Mouse (Mus musculus) limb, embryonic 10.5 days (tissue): ENCODE results near the gene Vps41. TPM values are rescaled to one million over a fixed set of nuclear protein-coding genes. Genes with fewer than 3 reads are reported as not detected.
A peak's percentile ranks its signal among the peaks of the same experiment; 100 is the strongest.

Source experiments
- DNase-seq: peaks from one replicate; pipeline ENCODE4 v3.0.0-alpha.2; 2017; ENCODE audit warnings: low spot score
- H3K27ac ChIP-seq: fragments of 300-500 bp; sonication (generic); 2 replicates; pipeline ENCODE4 v1.5.1; 2016; ENCODE audit warnings: mild to moderate bottlenecking
- H3K27me3 ChIP-seq: fragments of 300-500 bp; sonication (generic); 2 replicates; pipeline ENCODE4 v1.6.1; 2016; ENCODE audit warnings: low read depth, mild to moderate bottlenecking; ENCODE audit not compliant: poor library complexity, severe bottlenecking
- H3K36me3 ChIP-seq: fragments of 300-500 bp; sonication (generic); 2 replicates; pipeline ENCODE4 v1.6.1; 2016; ENCODE audit warnings: mild to moderate bottlenecking, moderate library complexity
- H3K4me1 ChIP-seq: fragments of 300-500 bp; sonication (generic); 2 replicates; pipeline ENCODE4 v1.6.1; 2016
- H3K4me3 ChIP-seq: fragments of 300-500 bp; sonication (generic); 2 replicates; pipeline ENCODE4 v1.5.1; 2016; ENCODE audit warnings: mild to moderate bottlenecking, moderate library complexity
- H3K9me3 ChIP-seq: fragments of 300-500 bp; sonication (generic); replicated peaks from 2 replicates; pipeline ENCODE4 v1.6.1; 2016; ENCODE audit warnings: mild to moderate bottlenecking
- WGBS: fragments of 180-500 bp; shearing (Covaris S2); methylation state at CpG from one replicate; pipeline ENCODE4 v1.1.7; 2016; 5-methylcytosine and 5-hydroxymethylcytosine counted together
- polyA plus RNA-seq: library from polyadenylated mRNA; unstranded; fragments of >200 nt; fragmentation: Nextera tagmentation; extraction: Ambion mirVana; gene quantifications from 2 replicates; pipeline ENCODE4 v1.2.1, GENCODE M21; 2016

Vps41 gene
- polyA plus RNA-seq, 1 experiment from 2014 or later = 62.0 TPM

- no peak overlapping the region for H3K4me3 ChIP-seq
- peaks cover 5% of the 10 kb centered on the region; the same call in 1 of the 2 replicates for H3K36me3 ChIP-seq
- WGBS = 81% methylated on average over 4 of the region's 4 CpGs
- no peak for DNase-seq
- H3K27me3 ChIP-seq = no peaks in the 10 kb centered on the region
- no peak overlapping the region for H3K27ac ChIP-seq
- H3K9me3 ChIP-seq = no peaks in the 10 kb centered on the region
- H3K4me1 ChIP-seq = no peaks in the 10 kb centered on the region
Measured at GRCm38 (mm10) chr13:18809465-18809864, 92.4 kb downstream of the Vps41 start.

- 24% methylated on average over 11 of the region's 11 CpGs for WGBS
- peaks cover 9% of the 10 kb centered on the region; the same call in 1 of the 2 replicates for H3K36me3 ChIP-seq
- no peak overlapping the region for H3K27ac ChIP-seq
- no peak overlapping the region for H3K4me3 ChIP-seq
- no peaks in the 10 kb centered on the region for H3K27me3 ChIP-seq
- H3K9me3 ChIP-seq = no peaks in the 10 kb centered on the region
- DNase-seq = peak; percentile 83
- H3K4me1 ChIP-seq = no peaks in the 10 kb centered on the region
Measured at GRCm38 (mm10) chr13:18809978-18810675, 93.0 kb downstream of the Vps41 start.

GRCm38 (mm10) chr13:18824420-18825123, 107.5 kb downstream of the Vps41 start:
- no peak overlapping the region for H3K27ac ChIP-seq
- 89% methylated on average over 10 of the region's 10 CpGs for WGBS

GRCm38 (mm10) chr13:18827029-18827428, 109.9 kb downstream of the Vps41 start:
- DNase-seq = no peak
- Histone ChIP-seq H3K27ac (no peak overlapping the region), H3K4me1 (no peaks in the 10 kb centered on the region), H3K9me3 (no peaks in the 10 kb centered on the region), H3K36me3 (peaks cover 5% of the 10 kb centered on the region; the same call in 1 of the 2 replicates), H3K4me3 (no peak overlapping the region), H3K27me3 (no peaks in the 10 kb centered on the region)
- WGBS = 94% methylated on average over 10 of the region's 10 CpGs

More at GRCm38 (mm10) chr13:18824420-18825123, 107.5 kb downstream of the Vps41 start:
- DNase-seq = no peak
- H3K36me3 ChIP-seq = peaks cover 5% of the 10 kb centered on the region; the same call in 1 of the 2 replicates
- no peaks in the 10 kb centered on the region for H3K4me1 ChIP-seq
- no peak overlapping the region for H3K4me3 ChIP-seq
- H3K9me3 ChIP-seq = no peaks in the 10 kb centered on the region
- H3K27me3 ChIP-seq = no peaks in the 10 kb centered on the region

- Histone ChIP-seq H3K27ac (no peak overlapping the region), H3K4me3 (no peak overlapping the region), H3K36me3 (peaks cover 5% of the 10 kb centered on the region; the same call in 1 of the 2 replicates), H3K27me3 (no peaks in the 10 kb centered on the region), H3K4me1 (no peaks in the 10 kb centered on the region), H3K9me3 (no peaks in the 10 kb centered on the region)
- WGBS = 86% methylated on average over 3 of the region's 3 CpGs
- no peak for DNase-seq
Measured at GRCm38 (mm10) chr13:18830486-18830885, 113.4 kb downstream of the Vps41 start.

GRCm38 (mm10) chr13:18839231-18839630, 122.1 kb downstream of the Vps41 start:
- H3K27me3 ChIP-seq = no peaks in the 10 kb centered on the region
- H3K4me1 ChIP-seq = no peaks in the 10 kb centered on the region
- WGBS = 93% methylated on average over 4 of the region's 4 CpGs
- no peak overlapping the region for H3K27ac ChIP-seq
- no peaks in the 10 kb centered on the region for H3K9me3 ChIP-seq
- no peaks in the 10 kb centered on the region for H3K36me3 ChIP-seq
- no peak for DNase-seq
- H3K4me3 ChIP-seq = no peak overlapping the region

- no peak for DNase-seq
- Histone ChIP-seq H3K27ac (no peak overlapping the region), H3K36me3 (0 out of 2 replicates have a peak, but pooled peaks cover under 1% of the 10 kb centered on the region), H3K9me3 (no peaks in the 10 kb centered on the region), H3K4me1 (no peaks in the 10 kb centered on the region), H3K4me3 (no peak overlapping the region), H3K27me3 (no peaks in the 10 kb centered on the region)
- WGBS = 45% methylated on average over 4 of the region's 4 CpGs
Measured at GRCm38 (mm10) chr13:18840366-18840765, 123.3 kb downstream of the Vps41 start.

- Histone ChIP-seq H3K4me3 (no peak overlapping the region), H3K36me3 (0 out of 2 replicates have a peak, but pooled peaks cover 6% of the 10 kb centered on the region), H3K4me1 (no peaks in the 10 kb centered on the region), H3K9me3 (no peaks in the 10 kb centered on the region), H3K27ac (no peak overlapping the region), H3K27me3 (no peaks in the 10 kb centered on the region)
- WGBS = 84% methylated on average over 2 of the region's 2 CpGs
- no peak for DNase-seq
Measured at GRCm38 (mm10) chr13:18841019-18841418, 123.9 kb downstream of the Vps41 start.

GRCm38 (mm10) chr13:18841752-18842282, 124.7 kb downstream of the Vps41 start:
- 93% methylated on average over 6 of the region's 6 CpGs for WGBS
- DNase-seq = no peak
- Histone ChIP-seq H3K36me3 (peaks cover 11% of the 10 kb centered on the region), H3K27me3 (no peaks in the 10 kb centered on the region), H3K9me3 (no peaks in the 10 kb centered on the region), H3K4me1 (no peaks in the 10 kb centered on the region), H3K27ac (no peak overlapping the region), H3K4me3 (no peak overlapping the region)

- H3K27ac ChIP-seq = no peak overlapping the region
- peaks cover 11% of the 10 kb centered on the region for H3K36me3 ChIP-seq
- no peak for DNase-seq
- H3K4me3 ChIP-seq = no peak overlapping the region
- WGBS = 90% methylated on average over 4 of the region's 4 CpGs
- H3K27me3 ChIP-seq = no peaks in the 10 kb centered on the region
- no peaks in the 10 kb centered on the region for H3K4me1 ChIP-seq
- H3K9me3 ChIP-seq = no peaks in the 10 kb centered on the region
Measured at GRCm38 (mm10) chr13:18842556-18842955, 125.5 kb downstream of the Vps41 start.

GRCm38 (mm10) chr13:18843546-18843945, 126.5 kb downstream of the Vps41 start:
- Histone ChIP-seq H3K4me3 (no peak overlapping the region), H3K27me3 (no peaks in the 10 kb centered on the region), H3K9me3 (no peaks in the 10 kb centered on the region), H3K27ac (no peak overlapping the region), H3K4me1 (no peaks in the 10 kb centered on the region), H3K36me3 (peaks cover 12% of the 10 kb centered on the region)
- no peak for DNase-seq
- 90% methylated on average over 1 of the region's 1 CpGs for WGBS

- WGBS = 82% methylated on average over 3 of the region's 3 CpGs
- Histone ChIP-seq H3K4me3 (no peak overlapping the region), H3K36me3 (peaks cover 16% of the 10 kb centered on the region), H3K9me3 (no peaks in the 10 kb centered on the region), H3K27ac (no peak overlapping the region), H3K27me3 (no peaks in the 10 kb centered on the region), H3K4me1 (no peaks in the 10 kb centered on the region)
- no peak for DNase-seq
Measured at GRCm38 (mm10) chr13:18847386-18847785, 130.3 kb downstream of the Vps41 start.

- Histone ChIP-seq H3K27me3 (no peaks in the 10 kb centered on the region), H3K4me3 (no peak overlapping the region), H3K4me1 (no peaks in the 10 kb centered on the region), H3K27ac (no peak overlapping the region), H3K9me3 (no peaks in the 10 kb centered on the region), H3K36me3 (peaks cover 16% of the 10 kb centered on the region)
- no peak for DNase-seq
Measured at GRCm38 (mm10) chr13:18849563-18849962, 132.5 kb downstream of the Vps41 start.
